Mouse (Mus musculus): ENCODE data around the gene Mat2a. TPM values are rescaled to one million over a fixed set of nuclear protein-coding genes. Genes with fewer than 3 reads are reported as not detected.

Gene Mat2a
- total and polyA plus RNA-seq, 3 experiments: 166 to 456 (median 218) TPM

DNA sequence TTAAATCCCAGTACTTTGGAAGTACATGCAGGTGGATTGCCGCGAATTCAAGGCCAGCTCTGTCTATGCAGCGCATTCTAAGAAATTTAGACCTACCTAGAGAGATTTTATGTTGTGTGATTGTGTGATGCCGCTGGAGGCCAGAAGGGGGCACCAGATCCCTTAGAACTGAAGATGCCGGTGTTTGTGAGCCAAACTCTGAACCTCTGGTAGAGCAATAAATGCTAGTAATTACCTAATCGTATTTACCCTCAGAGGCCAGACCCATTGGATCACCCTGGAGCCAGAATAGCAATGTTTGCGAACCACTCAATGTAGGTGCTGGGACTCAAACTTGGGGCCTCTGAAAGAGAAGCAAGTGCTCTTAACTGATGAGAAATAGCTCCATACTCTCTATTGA lies 37.5 kb downstream of the Mat2a start:
- H3K9ac ChIP-seq (ENCODE audit: insufficient read depth, low read depth): no peak overlapping the region
- in situ Hi-C loops (cut with MboI; ENCODE audit: low pct_ligation_motif_present, low pct_unique_long_range_greater_than_20kb, low sequenced_read_pairs) (loop anchor here (25.0 kb wide), 1 partner anchor 435 kb away; no protein-coding TSS in a partner anchor), dilution Hi-C loops (cut with MboI; ENCODE audit: extremely low pct_ligation_motif_present, extremely low pct_unique_long_range_greater_than_20kb, low sequenced_read_pairs) (no loop called here)
- H3K9me3 ChIP-seq (replicated peaks; ENCODE audit: low read length): no peaks in the 10 kb centered on the region
- DNase-seq (ENCODE audit: extremely low read depth): peak; percentile 73
- no peaks in the 10 kb centered on the region; a peak in 1 of 4 replicates for H3K4me1 ChIP-seq (ENCODE audit: control insufficient read depth in 1 of 2, insufficient read depth in 2 of 2)
- TF ChIP-seq RAD21 (IDR thresholded peaks at IDR 0.05; ENCODE audit: low read depth, low read length) (peak; percentile 79), SMC3 (IDR thresholded peaks at IDR 0.05; ENCODE audit: low read depth, low read length) (peak; percentile 63), CTCF (conservative IDR thresholded peaks at IDR 0.05 in 1 of 2, IDR thresholded peaks at IDR 0.05 in 1 of 2; ENCODE audit: low read depth in 2 of 2, low read length in 2 of 2) (peak; percentile 86 to 89), ELF1 (IDR thresholded peaks at IDR 0.05; ENCODE audit: low read depth, low read length) (no peak), KAT2A (IDR thresholded peaks at IDR 0.05; ENCODE audit: insufficient replicate concordance, low read length) (no peak)
- no peaks in the 10 kb centered on the region for H3K27me3 ChIP-seq (replicated peaks)
- peak overlapping the region; percentile 78; the same call in 1 of the 2 replicates for H3K4me2 ChIP-seq (ENCODE audit: insufficient read depth, low read depth, poor library complexity, severe bottlenecking)
- H3K36me3 ChIP-seq (replicated peaks in 1 of 2; ENCODE audit: control insufficient read depth in 1 of 2, insufficient read depth in 1 of 2, low read length in 1 of 2): no peaks in the 10 kb centered on the region
- no peak overlapping the region for H3K4me3 ChIP-seq (replicated peaks in 1 of 3; ENCODE audit: low read depth in 2 of 3, low read length in 2 of 3, poor library complexity in 1 of 3)
- no peaks in the 10 kb centered on the region for H3K79me2 ChIP-seq (replicated peaks; ENCODE audit: control insufficient read depth, extremely low read depth, insufficient read depth, poor library complexity, severe bottlenecking)
- no peak overlapping the region for H3K27ac ChIP-seq (ENCODE audit: insufficient read depth, low read depth)

- Histone ChIP-seq H3K9ac (ENCODE audit: insufficient read depth, low read depth) (no peak overlapping the region), H3K4me1 (ENCODE audit: control insufficient read depth in 1 of 2, insufficient read depth in 2 of 2) (peaks cover 0 to 2% of the 10 kb centered on the region in 2 experiments; a peak in 1 of 4 replicates), H3K27ac (ENCODE audit: insufficient read depth, low read depth) (no peak overlapping the region), H3K36me3 (replicated peaks in 1 of 2; ENCODE audit: control insufficient read depth in 1 of 2, insufficient read depth in 1 of 2, low read length in 1 of 2) (no peaks in the 10 kb centered on the region), H3K4me3 (replicated peaks in 1 of 3; ENCODE audit: low read depth in 2 of 3, low read length in 2 of 3, poor library complexity in 1 of 3) (no peak overlapping the region), H3K4me2 (ENCODE audit: insufficient read depth, low read depth, poor library complexity, severe bottlenecking) (no peak overlapping the region), H3K27me3 (replicated peaks) (no peaks in the 10 kb centered on the region), H3K79me2 (replicated peaks; ENCODE audit: control insufficient read depth, extremely low read depth, insufficient read depth, poor library complexity, severe bottlenecking) (no peaks in the 10 kb centered on the region), H3K9me3 (replicated peaks; ENCODE audit: low read length) (no peaks in the 10 kb centered on the region)
- TF ChIP-seq USF1 (IDR thresholded peaks at IDR 0.05; ENCODE audit: low read depth, low read length) (no peak), POLR2AphosphoS2 (IDR thresholded peaks at IDR 0.05; ENCODE audit: low read depth, low read length) (no peak), MAX (IDR thresholded peaks at IDR 0.05; ENCODE audit: low read length) (no peak), HCFC1 (IDR thresholded peaks at IDR 0.05; ENCODE audit: low read depth, low read length) (no peak), MEF2A (IDR thresholded peaks at IDR 0.05; ENCODE audit: borderline replicate concordance, low read depth, low read length) (no peak), MXI1 (IDR thresholded peaks at IDR 0.05; ENCODE audit: low read depth, low read length) (no peak), CTCF (conservative IDR thresholded peaks at IDR 0.05 in 1 of 2, IDR thresholded peaks at IDR 0.05 in 1 of 2; ENCODE audit: low read depth in 2 of 2, low read length in 2 of 2) (no peak), CHD2 (IDR thresholded peaks at IDR 0.05; ENCODE audit: low read length) (no peak), ZNF384 (IDR thresholded peaks at IDR 0.05; ENCODE audit: low read depth, low read length) (no peak), MAZ (IDR thresholded peaks at IDR 0.05; ENCODE audit: low read depth, low read length) (no peak), ETS1 (conservative IDR thresholded peaks at IDR 0.05; ENCODE audit: low read depth, low read length) (no peak), RAD21 (IDR thresholded peaks at IDR 0.05; ENCODE audit: low read depth, low read length) (no peak), JUND (conservative IDR thresholded peaks at IDR 0.05; ENCODE audit: low read depth, low read length) (no peak), TCF12 (IDR thresholded peaks at IDR 0.05; ENCODE audit: low read depth, low read length) (no peak), ZKSCAN1 (IDR thresholded peaks at IDR 0.05; ENCODE audit: borderline replicate concordance, low read depth, low read length) (no peak)
- dilution Hi-C loops (cut with MboI; ENCODE audit: extremely low pct_ligation_motif_present, extremely low pct_unique_long_range_greater_than_20kb, low sequenced_read_pairs): no loop called here
- in situ Hi-C loops (cut with MboI; ENCODE audit: low pct_ligation_motif_present, low pct_unique_long_range_greater_than_20kb, low sequenced_read_pairs): loop anchor here (25.0 kb wide), 1 partner anchor 437 kb away; no protein-coding TSS in a partner anchor
- no peak for DNase-seq (ENCODE audit: extremely low read depth)
These were observed 39.4 kb downstream of the Mat2a start for GRCm38 (mm10) chr6:72399967-72400366.

Data from CH12.LX (cell line).